Mouse (Mus musculus) embryonic facial prominence, embryonic 11.5 days (tissue): ENCODE measurements around the gene D5Ertd579e. TPM values are rescaled to one million over a fixed set of nuclear protein-coding genes. Genes with fewer than 3 reads are reported as not detected.

ENCODE experiments used
- ATAC-seq: fragments of 200-750 bp; cut with Nextera tagmentation; replicated peaks from 2 replicates; pipeline ENCODE4 v1.8.0; 2017; ENCODE audit warnings: low read depth; ENCODE audit not compliant: insufficient number of reproducible peaks, low FRiP score, low TSS enrichment
- DNase-seq: peaks from one replicate; pipeline ENCODE4 v3.0.0-alpha.2; 2015; ENCODE audit warnings: low spot score
- H3K27ac ChIP-seq: fragments of 300-500 bp; sonication (generic); replicated peaks from 2 replicates; pipeline ENCODE4 v1.5.1; 2014; ENCODE audit warnings: mild to moderate bottlenecking, low read depth, low read length, control low read depth
- H3K27me3 ChIP-seq: fragments of 300-500 bp; sonication (generic); 2 replicates; pipeline ENCODE4 v1.6.1; 2014; ENCODE audit warnings: mild to moderate bottlenecking, low read length, moderate library complexity, mixed read lengths; ENCODE audit not compliant: control insufficient read depth, insufficient read depth
- H3K36me3 ChIP-seq: fragments of 300-500 bp; sonication (generic); replicated peaks from 2 replicates; pipeline ENCODE4 v1.6.1; 2014; ENCODE audit warnings: low read depth, mild to moderate bottlenecking, low read length, moderate library complexity, mixed read lengths; ENCODE audit not compliant: control insufficient read depth, insufficient read depth
- H3K4me1 ChIP-seq: fragments of 300-500 bp; sonication (generic); 2 replicates; pipeline ENCODE4 v1.6.1; 2014; ENCODE audit warnings: low read length, mixed read lengths; ENCODE audit not compliant: control insufficient read depth, insufficient read depth
- H3K4me2 ChIP-seq: fragments of 300-500 bp; sonication (generic); 2 replicates; pipeline ENCODE4 v1.6.1; 2014; ENCODE audit warnings: low read depth, mild to moderate bottlenecking, control low read depth, low read length, moderate library complexity
- H3K4me3 ChIP-seq: fragments of 300-500 bp; sonication (generic); 2 replicates; pipeline ENCODE4 v1.5.1; 2014; ENCODE audit warnings: low read depth, low read length, control low read depth
- H3K9ac ChIP-seq: fragments of 300-500 bp; sonication (generic); replicated peaks from 2 replicates; pipeline ENCODE4 v1.6.1; 2014; ENCODE audit warnings: mild to moderate bottlenecking, control low read depth, low read length
- H3K9me3 ChIP-seq: fragments of 300-500 bp; sonication (generic); replicated peaks from 2 replicates; pipeline ENCODE4 v1.6.1; 2016; ENCODE audit warnings: mild to moderate bottlenecking, low read length, inconsistent platforms, mixed read lengths; ENCODE audit not compliant: control insufficient read depth
- WGBS: fragments of 180-500 bp; shearing (Covaris S2); extraction: QIAGEN DNeasy Blood & Tissue Kit; methylation state at CpG from one replicate; pipeline ENCODE4 v1.1.7; 2014; 5-methylcytosine and 5-hydroxymethylcytosine counted together
- polyA plus RNA-seq: library from polyadenylated mRNA; unstranded; fragments of >200 nt; fragmentation: Nextera tagmentation; extraction: Ambion mirVana; gene quantifications from 2 replicates; pipeline ENCODE4 v1.2.1, GENCODE M21; 2014

D5Ertd579e gene
- polyA plus RNA-seq, 1 experiment from 2014 or later: 28.6 TPM

GRCm38 (mm10) chr5:36733405-36733804, 37.6 kb upstream of the D5Ertd579e start:
- Histone ChIP-seq H3K9me3 (no peaks in the 10 kb centered on the region), H3K27me3 (no peaks in the 10 kb centered on the region), H3K27ac (no peak overlapping the region), H3K4me1 (no peaks in the 10 kb centered on the region), H3K4me2 (no peak overlapping the region), H3K9ac (no peak overlapping the region), H3K36me3 (no peaks in the 10 kb centered on the region), H3K4me3 (no peak overlapping the region)
- ATAC-seq: no peak
- WGBS: 67% methylated on average over 3 of the region's 3 CpGs
- DNase-seq: no peak

GRCm38 (mm10) chr5:36731901-36732652, 36.3 kb upstream of the D5Ertd579e start:
- DNase-seq (peak; percentile 9), ATAC-seq (no peak)
- Histone ChIP-seq H3K4me1 (no peaks in the 10 kb centered on the region), H3K9me3 (no peaks in the 10 kb centered on the region), H3K27ac (no peak overlapping the region), H3K9ac (no peak overlapping the region), H3K36me3 (no peaks in the 10 kb centered on the region), H3K4me3 (no peak overlapping the region), H3K27me3 (no peaks in the 10 kb centered on the region), H3K4me2 (no peak overlapping the region)
- WGBS: 57% methylated on average over 7 of the region's 7 CpGs

GRCm38 (mm10) chr5:36730689-36731088, 34.9 kb upstream of the D5Ertd579e start:
- H3K4me2 ChIP-seq: no peak overlapping the region
- DNase-seq: no peak
- 58% methylated on average over 3 of the region's 3 CpGs for WGBS
- H3K9ac ChIP-seq: no peak overlapping the region
- H3K27ac ChIP-seq: no peak overlapping the region
- no peaks in the 10 kb centered on the region for H3K27me3 ChIP-seq
- H3K4me3 ChIP-seq: no peak overlapping the region
- no peaks in the 10 kb centered on the region for H3K4me1 ChIP-seq
- H3K9me3 ChIP-seq: no peaks in the 10 kb centered on the region
- no peak for ATAC-seq
- H3K36me3 ChIP-seq: no peaks in the 10 kb centered on the region

GRCm38 (mm10) chr5:36729923-36730322, 34.1 kb upstream of the D5Ertd579e start:
- H3K4me2 ChIP-seq: no peak overlapping the region
- no peaks in the 10 kb centered on the region for H3K9me3 ChIP-seq
- no peak for ATAC-seq
- WGBS: 80% methylated on average over 2 of the region's 2 CpGs
- no peaks in the 10 kb centered on the region for H3K36me3 ChIP-seq
- H3K4me3 ChIP-seq: no peak overlapping the region
- H3K27ac ChIP-seq: no peak overlapping the region
- DNase-seq: no peak
- no peak overlapping the region for H3K9ac ChIP-seq
- no peaks in the 10 kb centered on the region for H3K27me3 ChIP-seq
- H3K4me1 ChIP-seq: no peaks in the 10 kb centered on the region

- no peaks in the 10 kb centered on the region for H3K4me1 ChIP-seq
- DNase-seq (no peak), ATAC-seq (no peak)
- WGBS: 79% methylated on average over 4 of the region's 4 CpGs
- no peaks in the 10 kb centered on the region for H3K9me3 ChIP-seq
- H3K27me3 ChIP-seq: no peaks in the 10 kb centered on the region
- H3K36me3 ChIP-seq: no peaks in the 10 kb centered on the region
- H3K4me3 ChIP-seq: no peak overlapping the region
- H3K4me2 ChIP-seq: no peak overlapping the region
- no peak overlapping the region for H3K27ac ChIP-seq
- no peak overlapping the region for H3K9ac ChIP-seq
Observed at GRCm38 (mm10) chr5:36729086-36729473, 33.3 kb upstream of the D5Ertd579e start.

GRCm38 (mm10) chr5:36728403-36729085, 32.7 kb upstream of the D5Ertd579e start:
- WGBS: 74% methylated on average over 8 of the region's 8 CpGs
- no peaks in the 10 kb centered on the region for H3K4me1 ChIP-seq
- no peak for DNase-seq
- no peaks in the 10 kb centered on the region for H3K9me3 ChIP-seq
- no peak overlapping the region for H3K27ac ChIP-seq
- no peak for ATAC-seq
- H3K4me3 ChIP-seq: no peak overlapping the region
- H3K4me2 ChIP-seq: no peak overlapping the region
- no peaks in the 10 kb centered on the region for H3K36me3 ChIP-seq
- H3K9ac ChIP-seq: no peak overlapping the region
- H3K27me3 ChIP-seq: no peaks in the 10 kb centered on the region

GRCm38 (mm10) chr5:36727776-36728175, 32.0 kb upstream of the D5Ertd579e start:
- H3K4me1 ChIP-seq: no peaks in the 10 kb centered on the region
- H3K27me3 ChIP-seq: no peaks in the 10 kb centered on the region
- H3K9ac ChIP-seq: no peak overlapping the region
- no peak overlapping the region for H3K4me3 ChIP-seq
- H3K36me3 ChIP-seq: no peaks in the 10 kb centered on the region
- H3K4me2 ChIP-seq: no peak overlapping the region
- DNase-seq (no peak), ATAC-seq (no peak)
- H3K27ac ChIP-seq: no peak overlapping the region
- no peaks in the 10 kb centered on the region for H3K9me3 ChIP-seq
- 75% methylated on average over 7 of the region's 7 CpGs for WGBS

GRCm38 (mm10) chr5:36727136-36727535, 31.3 kb upstream of the D5Ertd579e start:
- Histone ChIP-seq H3K9ac (no peak overlapping the region), H3K27me3 (no peaks in the 10 kb centered on the region), H3K4me1 (no peaks in the 10 kb centered on the region), H3K36me3 (no peaks in the 10 kb centered on the region), H3K4me3 (no peak overlapping the region), H3K27ac (no peak overlapping the region), H3K4me2 (no peak overlapping the region), H3K9me3 (no peaks in the 10 kb centered on the region)
- 50% methylated on average over 2 of the region's 2 CpGs for WGBS
- ATAC-seq (no peak), DNase-seq (no peak)
